Mouse (Mus musculus): ENCODE measurements around the gene Yes1. TPM values are rescaled to one million over a fixed set of nuclear protein-coding genes. Genes with fewer than 3 reads are reported as not detected.

Yes1 gene
- polyA plus RNA-seq, 1 experiment: 2.5 TPM

- TF ChIP-seq USF1 (IDR thresholded peaks at IDR 0.05; ENCODE audit: low read depth): no peak
- no peak for TF ChIP-seq CEBPB (IDR thresholded peaks at IDR 0.05; ENCODE audit: low read depth)
- no peak for TF ChIP-seq CTCF (IDR thresholded peaks at IDR 0.05; ENCODE audit: control insufficient read depth, insufficient read depth, insufficient read length)
- no peak for TF ChIP-seq MYOG (IDR thresholded peaks at IDR 0.05; ENCODE audit: control insufficient read depth, extremely low read depth, insufficient read length)
- no peak for TF ChIP-seq FOSL1 (IDR thresholded peaks at IDR 0.05; ENCODE audit: insufficient read depth, low read length, poor library complexity, severe bottlenecking)
- no peak for TF ChIP-seq MAX (IDR thresholded peaks at IDR 0.05)
- TF ChIP-seq MYOD1 (IDR thresholded peaks at IDR 0.05; ENCODE audit: control insufficient read depth, insufficient read length, low read depth): no peak
- no peaks in the 10 kb centered on the region for H3K27me3 ChIP-seq (ENCODE audit: control insufficient read depth, insufficient read depth, insufficient read length)
Measured at GRCm38 (mm10) chr5:32594358-32594757, 16.6 kb upstream of the Yes1 start.

GRCm38 (mm10) chr5:32605911-32606310, 5.1 kb upstream of the Yes1 start:
- Histone ChIP-seq H3K4me3 (ENCODE audit: insufficient read depth, poor library complexity, severe bottlenecking) (no peak overlapping the region), H3K27me3 (ENCODE audit: control insufficient read depth, insufficient read depth, insufficient read length) (peaks cover 3% of the 10 kb centered on the region), H3K36me3 (ENCODE audit: control insufficient read depth, insufficient read depth) (no peaks in the 10 kb centered on the region), H3K79me3 (ENCODE audit: low read depth) (no peaks in the 10 kb centered on the region), H3K79me2 (ENCODE audit: control insufficient read depth, insufficient read depth) (no peaks in the 10 kb centered on the region), H3ac (ENCODE audit: control insufficient read depth, insufficient read length, low read depth) (no peak overlapping the region)
- TF ChIP-seq USF1 (IDR thresholded peaks at IDR 0.05; ENCODE audit: low read depth) (no peak), MYOD1 (IDR thresholded peaks at IDR 0.05; ENCODE audit: control insufficient read depth, insufficient read length, low read depth) (no peak), MAX (IDR thresholded peaks at IDR 0.05) (no peak), CTCF (IDR thresholded peaks at IDR 0.05; ENCODE audit: control insufficient read depth, insufficient read depth, insufficient read length) (no peak), FOSL1 (IDR thresholded peaks at IDR 0.05; ENCODE audit: insufficient read depth, low read length, poor library complexity, severe bottlenecking) (no peak), MYOG (IDR thresholded peaks at IDR 0.05; ENCODE audit: control insufficient read depth, extremely low read depth, insufficient read length) (no peak), CEBPB (IDR thresholded peaks at IDR 0.05; ENCODE audit: low read depth) (no peak)

More at GRCm38 (mm10) chr5:32594358-32594757, 16.6 kb upstream of the Yes1 start:
- no peaks in the 10 kb centered on the region for H3K79me3 ChIP-seq (ENCODE audit: low read depth)
- H3K4me3 ChIP-seq (ENCODE audit: insufficient read depth, poor library complexity, severe bottlenecking): no peak overlapping the region
- no peaks in the 10 kb centered on the region for H3K36me3 ChIP-seq (ENCODE audit: control insufficient read depth, insufficient read depth)
- H3ac ChIP-seq (ENCODE audit: control insufficient read depth, insufficient read length, low read depth): no peak overlapping the region
- H3K79me2 ChIP-seq (ENCODE audit: control insufficient read depth, insufficient read depth): no peaks in the 10 kb centered on the region

GRCm38 (mm10) chr5:32607776-32608355, 3.1 kb upstream of the Yes1 start:
- no peaks in the 10 kb centered on the region for H3K36me3 ChIP-seq (ENCODE audit: control insufficient read depth, insufficient read depth)
- H3K79me3 ChIP-seq (ENCODE audit: low read depth): peaks cover 5% of the 10 kb centered on the region
- no peak overlapping the region for H3ac ChIP-seq (ENCODE audit: control insufficient read depth, insufficient read length, low read depth)
- H3K79me2 ChIP-seq (ENCODE audit: control insufficient read depth, insufficient read depth): peaks cover 14% of the 10 kb centered on the region
- H3K27me3 ChIP-seq (ENCODE audit: control insufficient read depth, insufficient read depth, insufficient read length): peaks cover 3% of the 10 kb centered on the region
- TF ChIP-seq MYOD1 (IDR thresholded peaks at IDR 0.05; ENCODE audit: control insufficient read depth, insufficient read length, low read depth) (no peak), CTCF (IDR thresholded peaks at IDR 0.05; ENCODE audit: control insufficient read depth, insufficient read depth, insufficient read length) (no peak), MYOG (IDR thresholded peaks at IDR 0.05; ENCODE audit: control insufficient read depth, extremely low read depth, insufficient read length) (no peak), MAX (IDR thresholded peaks at IDR 0.05) (no peak), USF1 (IDR thresholded peaks at IDR 0.05; ENCODE audit: low read depth) (no peak), FOSL1 (IDR thresholded peaks at IDR 0.05; ENCODE audit: insufficient read depth, low read length, poor library complexity, severe bottlenecking) (no peak), CEBPB (IDR thresholded peaks at IDR 0.05; ENCODE audit: low read depth) (no peak)
- no peak overlapping the region for H3K4me3 ChIP-seq (ENCODE audit: insufficient read depth, poor library complexity, severe bottlenecking)

- Histone ChIP-seq H3ac (ENCODE audit: control insufficient read depth, insufficient read length, low read depth) (no peak overlapping the region), H3K79me2 (ENCODE audit: control insufficient read depth, insufficient read depth) (peaks cover 20% of the 10 kb centered on the region), H3K27me3 (ENCODE audit: control insufficient read depth, insufficient read depth, insufficient read length) (peaks cover 3% of the 10 kb centered on the region), H3K36me3 (ENCODE audit: control insufficient read depth, insufficient read depth) (no peaks in the 10 kb centered on the region), H3K4me3 (ENCODE audit: insufficient read depth, poor library complexity, severe bottlenecking) (no peak overlapping the region), H3K79me3 (ENCODE audit: low read depth) (peaks cover 6% of the 10 kb centered on the region)
- TF ChIP-seq CEBPB (IDR thresholded peaks at IDR 0.05; ENCODE audit: low read depth): no peak
- no peak for TF ChIP-seq USF1 (IDR thresholded peaks at IDR 0.05; ENCODE audit: low read depth)
- TF ChIP-seq MYOG (IDR thresholded peaks at IDR 0.05; ENCODE audit: control insufficient read depth, extremely low read depth, insufficient read length): no peak
- TF ChIP-seq FOSL1 (IDR thresholded peaks at IDR 0.05; ENCODE audit: insufficient read depth, low read length, poor library complexity, severe bottlenecking): no peak
- TF ChIP-seq CTCF (IDR thresholded peaks at IDR 0.05; ENCODE audit: control insufficient read depth, insufficient read depth, insufficient read length): no peak
Measured at GRCm38 (mm10) chr5:32608516-32608915, 2.5 kb upstream of the Yes1 start.

- Histone ChIP-seq H3K79me2 (ENCODE audit: control insufficient read depth, insufficient read depth) (peaks cover 29% of the 10 kb centered on the region), H3K36me3 (ENCODE audit: control insufficient read depth, insufficient read depth) (no peaks in the 10 kb centered on the region), H3K79me3 (ENCODE audit: low read depth) (peaks cover 8% of the 10 kb centered on the region), H3K4me3 (ENCODE audit: insufficient read depth, poor library complexity, severe bottlenecking) (peak overlapping the region; percentile 71), H3K27me3 (ENCODE audit: control insufficient read depth, insufficient read depth, insufficient read length) (peaks cover 3% of the 10 kb centered on the region), H3ac (ENCODE audit: control insufficient read depth, insufficient read length, low read depth) (peak overlapping the region; percentile 92)
- TF ChIP-seq MYOD1 (IDR thresholded peaks at IDR 0.05; ENCODE audit: control insufficient read depth, insufficient read length, low read depth) (no peak), MAX (IDR thresholded peaks at IDR 0.05) (no peak), CTCF (IDR thresholded peaks at IDR 0.05; ENCODE audit: control insufficient read depth, insufficient read depth, insufficient read length) (no peak), USF1 (IDR thresholded peaks at IDR 0.05; ENCODE audit: low read depth) (no peak), MYOG (IDR thresholded peaks at IDR 0.05; ENCODE audit: control insufficient read depth, extremely low read depth, insufficient read length) (no peak), CEBPB (IDR thresholded peaks at IDR 0.05; ENCODE audit: low read depth) (no peak), FOSL1 (IDR thresholded peaks at IDR 0.05; ENCODE audit: insufficient read depth, low read length, poor library complexity, severe bottlenecking) (no peak)
Measured at GRCm38 (mm10) chr5:32610064-32610800, 739 bp upstream of the Yes1 start.

Measured in C2C12 (cell line).